Mouse (Mus musculus): ENCODE data around the gene Gorasp2. TPM values are rescaled to one million over a fixed set of nuclear protein-coding genes. Genes with fewer than 3 reads are reported as not detected.

Gene Gorasp2
- 169 and 174 TPM in 2 replicates for polyA plus RNA-seq (2014; fragmentation: Nextera tagmentation; extraction: Ambion mirVana)

DNA sequence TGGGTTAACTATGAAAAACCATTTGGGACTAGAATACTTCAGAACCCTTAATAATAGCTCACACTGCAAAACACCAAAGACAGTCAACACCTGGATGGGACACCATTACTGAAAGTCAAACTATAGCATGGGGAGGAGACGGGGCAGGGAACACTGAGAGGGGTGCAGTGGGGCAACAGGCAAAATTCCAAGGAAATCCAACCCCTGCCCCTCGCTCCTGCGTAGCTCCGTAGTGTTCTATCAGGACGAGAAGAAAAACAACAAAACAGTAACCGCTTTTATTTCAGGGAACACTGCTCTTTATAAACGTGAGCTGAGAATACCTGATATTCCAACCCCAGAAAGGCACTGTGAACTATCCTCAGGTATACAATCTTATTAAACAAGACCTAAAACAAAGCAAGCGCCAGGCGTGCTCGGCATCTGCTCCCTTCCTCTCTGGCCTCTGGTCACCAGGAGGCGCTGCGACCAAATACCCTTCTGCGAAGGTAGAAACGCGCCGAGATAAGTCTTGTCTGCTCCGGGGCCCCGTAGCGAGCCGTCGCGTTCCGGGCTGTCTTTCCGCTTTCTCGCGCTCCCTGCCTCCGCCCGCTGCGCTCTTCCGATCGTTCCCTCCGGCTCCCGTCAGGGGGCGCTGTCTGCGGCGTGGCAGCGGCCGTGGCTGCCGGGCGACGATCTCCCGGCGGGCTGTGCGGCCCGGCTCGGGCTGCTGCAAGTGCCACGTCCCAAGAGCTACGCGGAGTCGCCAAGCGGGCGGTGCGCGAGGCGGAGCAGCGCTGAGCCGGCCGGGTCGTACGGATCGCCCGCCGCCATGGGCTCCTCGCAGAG, at the start of gene Gorasp2:
Gene Gorasp2, plus strand, starts transcription at position 690 of the 828 bp plus-strand sequence.
- peak within 1 kb of the TSS; percentile 85 for H3K4me2 ChIP-seq (ENCODE audit: low read length)

GRCm38 (mm10) chr2:70614745-70615351, 46.5 kb upstream of the Gorasp2 start:
- Histone ChIP-seq H3K4me3 (ENCODE audit: low read depth, low read length) (no peak overlapping the region), H3K27me3 (replicated peaks; ENCODE audit: control insufficient read depth, insufficient read depth, low read length) (no peaks in the 10 kb centered on the region), H3K9ac (ENCODE audit: low read length) (no peak overlapping the region), H3K9me3 (ENCODE audit: control insufficient read depth, low read length) (0 out of 2 replicates have a peak, but pooled peaks cover 3% of the 10 kb centered on the region), H3K27ac (ENCODE audit: low read depth) (no peak overlapping the region), H3K4me1 (replicated peaks; ENCODE audit: control insufficient read depth, insufficient read depth, low read length) (no peaks in the 10 kb centered on the region), H3K4me2 (ENCODE audit: low read length) (no peak overlapping the region), H3K36me3 (ENCODE audit: control insufficient read depth, insufficient read depth, low read length) (no peaks in the 10 kb centered on the region)
- no peak for ATAC-seq (replicated peaks; ENCODE audit: low FRiP score, low TSS enrichment, low read depth)
- no peak for DNase-seq (ENCODE audit: low spot score)
- WGBS: 85% methylated on average over 7 of the region's 7 CpGs

More for the DNA sequence above, at the start of gene Gorasp2:
- no peaks in the 10 kb centered on the region for H3K9me3 ChIP-seq (ENCODE audit: control insufficient read depth, low read length)
- 2% methylated on average over 62 of the region's 64 CpGs for WGBS
- DNase-seq (ENCODE audit: low spot score): peak; percentile 94
- peak within 1 kb of the TSS; percentile 91 for H3K27ac ChIP-seq (ENCODE audit: low read depth)
- no peaks in the 10 kb centered on the region for H3K36me3 ChIP-seq (ENCODE audit: control insufficient read depth, insufficient read depth, low read length)
- peak; percentile 95 for ATAC-seq (replicated peaks; ENCODE audit: low FRiP score, low TSS enrichment, low read depth)
- no peaks in the 10 kb centered on the region for H3K27me3 ChIP-seq (replicated peaks; ENCODE audit: control insufficient read depth, insufficient read depth, low read length)
- H3K9ac ChIP-seq (ENCODE audit: low read length): peak within 1 kb of the TSS; percentile 98
- peaks cover 13% of the 10 kb centered on the region for H3K4me1 ChIP-seq (replicated peaks; ENCODE audit: control insufficient read depth, insufficient read depth, low read length)
- peak within 1 kb of the TSS; percentile 96 for H3K4me3 ChIP-seq (ENCODE audit: low read depth, low read length)

GRCm38 (mm10) chr2:70616076-70616475, 45.3 kb upstream of the Gorasp2 start:
- H3K9ac ChIP-seq (ENCODE audit: low read length): no peak overlapping the region
- 66% methylated on average over 2 of the region's 2 CpGs for WGBS

DNA sequence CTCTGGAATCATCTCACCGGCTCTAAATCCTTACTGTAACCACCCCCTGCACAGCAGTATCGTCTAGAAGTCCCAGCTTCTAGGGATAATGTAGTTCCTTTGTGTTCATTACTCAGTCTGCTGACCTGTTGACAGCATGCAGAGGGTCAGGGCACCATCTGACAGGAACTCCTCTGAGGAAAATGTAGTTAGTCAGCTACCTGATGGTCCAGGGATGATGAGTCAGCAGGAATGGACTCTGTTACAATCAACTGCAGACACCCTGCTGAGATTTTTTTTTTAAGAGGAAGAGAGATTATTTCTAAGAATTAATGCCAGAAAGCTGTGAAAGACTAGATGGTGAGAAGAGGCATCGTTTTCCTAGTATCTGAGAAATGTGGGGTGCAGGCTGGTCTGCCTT, 44.8 kb upstream of the Gorasp2 start:
- 71% methylated on average over 3 of the region's 3 CpGs for WGBS
- DNase-seq (ENCODE audit: low spot score): peak; percentile 34
- H3K4me3 ChIP-seq (ENCODE audit: low read depth, low read length): no peak overlapping the region

More at GRCm38 (mm10) chr2:70616076-70616475, 45.3 kb upstream of the Gorasp2 start:
- ATAC-seq (replicated peaks; ENCODE audit: low FRiP score, low TSS enrichment, low read depth) (no peak), DNase-seq (ENCODE audit: low spot score) (peak; percentile 9)
- Histone ChIP-seq H3K4me2 (ENCODE audit: low read length) (no peak overlapping the region), H3K4me3 (ENCODE audit: low read depth, low read length) (no peak overlapping the region), H3K4me1 (replicated peaks; ENCODE audit: control insufficient read depth, insufficient read depth, low read length) (no peaks in the 10 kb centered on the region), H3K9me3 (ENCODE audit: control insufficient read depth, low read length) (0 out of 2 replicates have a peak, but pooled peaks cover 3% of the 10 kb centered on the region), H3K27me3 (replicated peaks; ENCODE audit: control insufficient read depth, insufficient read depth, low read length) (no peaks in the 10 kb centered on the region), H3K36me3 (ENCODE audit: control insufficient read depth, insufficient read depth, low read length) (no peaks in the 10 kb centered on the region), H3K27ac (ENCODE audit: low read depth) (no peak overlapping the region)

GRCm38 (mm10) chr2:70619232-70619835, 42.0 kb upstream of the Gorasp2 start:
- no peaks in the 10 kb centered on the region for H3K36me3 ChIP-seq (ENCODE audit: control insufficient read depth, insufficient read depth, low read length)
- DNase-seq (ENCODE audit: low spot score) (peak; percentile 32), ATAC-seq (replicated peaks; ENCODE audit: low FRiP score, low TSS enrichment, low read depth) (no peak)
- H3K27ac ChIP-seq (ENCODE audit: low read depth): no peak overlapping the region
- no peaks in the 10 kb centered on the region for H3K9me3 ChIP-seq (ENCODE audit: control insufficient read depth, low read length)
- no peak overlapping the region for H3K9ac ChIP-seq (ENCODE audit: low read length)
- no peaks in the 10 kb centered on the region for H3K4me1 ChIP-seq (replicated peaks; ENCODE audit: control insufficient read depth, insufficient read depth, low read length)
- no peaks in the 10 kb centered on the region for H3K27me3 ChIP-seq (replicated peaks; ENCODE audit: control insufficient read depth, insufficient read depth, low read length)
- 85% methylated on average over 6 of the region's 6 CpGs for WGBS
- H3K4me3 ChIP-seq (ENCODE audit: low read depth, low read length): no peak overlapping the region
- H3K4me2 ChIP-seq (ENCODE audit: low read length): no peak overlapping the region

More for the DNA sequence above, 44.8 kb upstream of the Gorasp2 start:
- Histone ChIP-seq H3K4me2 (ENCODE audit: low read length) (no peak overlapping the region), H3K4me1 (replicated peaks; ENCODE audit: control insufficient read depth, insufficient read depth, low read length) (no peaks in the 10 kb centered on the region), H3K9me3 (ENCODE audit: control insufficient read depth, low read length) (0 out of 2 replicates have a peak, but pooled peaks cover 3% of the 10 kb centered on the region), H3K27ac (ENCODE audit: low read depth) (no peak overlapping the region), H3K9ac (ENCODE audit: low read length) (no peak overlapping the region), H3K36me3 (ENCODE audit: control insufficient read depth, insufficient read depth, low read length) (no peaks in the 10 kb centered on the region), H3K27me3 (replicated peaks; ENCODE audit: control insufficient read depth, insufficient read depth, low read length) (no peaks in the 10 kb centered on the region)
- ATAC-seq (replicated peaks; ENCODE audit: low FRiP score, low TSS enrichment, low read depth): no peak

DNA sequence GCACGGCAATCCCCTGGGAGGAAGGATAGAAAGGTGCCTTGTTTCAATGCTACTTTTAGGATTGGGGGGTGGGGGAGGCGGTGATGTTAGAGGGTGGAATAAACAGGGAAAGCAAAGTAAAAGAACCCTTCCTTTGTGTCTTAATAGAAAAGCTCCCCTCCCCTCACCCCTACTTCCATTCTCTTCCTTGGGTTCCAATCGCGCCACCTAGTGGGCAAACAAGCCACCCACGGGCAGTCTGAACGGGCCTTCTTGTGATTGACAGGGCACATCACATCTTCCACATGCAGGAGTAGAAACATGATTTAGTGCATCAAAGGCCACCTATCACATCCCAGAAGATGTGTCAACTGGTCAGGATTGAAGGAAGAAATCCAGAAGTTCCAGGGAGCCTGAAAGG, 41.2 kb upstream of the Gorasp2 start:
- 30% methylated on average over 6 of the region's 6 CpGs for WGBS
- Histone ChIP-seq H3K4me1 (replicated peaks; ENCODE audit: control insufficient read depth, insufficient read depth, low read length) (no peaks in the 10 kb centered on the region), H3K27ac (ENCODE audit: low read depth) (no peak overlapping the region), H3K36me3 (ENCODE audit: control insufficient read depth, insufficient read depth, low read length) (no peaks in the 10 kb centered on the region), H3K27me3 (replicated peaks; ENCODE audit: control insufficient read depth, insufficient read depth, low read length) (no peaks in the 10 kb centered on the region), H3K9ac (ENCODE audit: low read length) (no peak overlapping the region), H3K4me2 (ENCODE audit: low read length) (no peak overlapping the region), H3K4me3 (ENCODE audit: low read depth, low read length) (no peak overlapping the region), H3K9me3 (ENCODE audit: control insufficient read depth, low read length) (no peaks in the 10 kb centered on the region)
- DNase-seq (ENCODE audit: low spot score) (peak; percentile 58), ATAC-seq (replicated peaks; ENCODE audit: low FRiP score, low TSS enrichment, low read depth) (no peak)

GRCm38 (mm10) chr2:70622244-70622643, 39.1 kb upstream of the Gorasp2 start:
- Histone ChIP-seq H3K9ac (ENCODE audit: low read length) (no peak overlapping the region), H3K27ac (ENCODE audit: low read depth) (no peak overlapping the region), H3K4me3 (ENCODE audit: low read depth, low read length) (no peak overlapping the region), H3K27me3 (replicated peaks; ENCODE audit: control insufficient read depth, insufficient read depth, low read length) (no peaks in the 10 kb centered on the region), H3K4me2 (ENCODE audit: low read length) (no peak overlapping the region), H3K36me3 (ENCODE audit: control insufficient read depth, insufficient read depth, low read length) (no peaks in the 10 kb centered on the region), H3K9me3 (ENCODE audit: control insufficient read depth, low read length) (no peaks in the 10 kb centered on the region), H3K4me1 (replicated peaks; ENCODE audit: control insufficient read depth, insufficient read depth, low read length) (no peaks in the 10 kb centered on the region)
- DNase-seq (ENCODE audit: low spot score) (peak; percentile 40), ATAC-seq (replicated peaks; ENCODE audit: low FRiP score, low TSS enrichment, low read depth) (no peak)
- 72% methylated on average over 4 of the region's 4 CpGs for WGBS

DNA sequence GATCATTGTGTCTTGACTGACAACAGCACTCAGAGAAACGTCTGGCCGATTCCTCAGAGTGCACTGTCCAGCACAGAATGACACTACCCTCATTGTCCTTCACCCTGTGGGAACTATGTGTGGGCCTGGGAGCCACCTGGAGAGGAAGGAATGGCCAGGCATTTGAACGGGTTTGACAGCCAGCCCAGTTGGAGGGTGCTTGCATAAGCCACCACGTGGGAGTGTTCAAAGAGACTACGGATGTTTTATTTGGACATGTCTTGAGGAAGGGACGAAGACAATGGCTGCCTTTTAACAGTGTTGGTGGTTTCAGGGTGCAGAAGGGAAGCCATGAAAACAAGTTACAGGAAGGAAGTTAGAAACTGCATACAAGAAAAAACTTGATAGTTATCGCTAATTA, 35.6 kb upstream of the Gorasp2 start:
- Histone ChIP-seq H3K4me1 (replicated peaks; ENCODE audit: control insufficient read depth, insufficient read depth, low read length) (0 out of 2 replicates have a peak, but pooled peaks cover 6% of the 10 kb centered on the region), H3K9ac (ENCODE audit: low read length) (no peak overlapping the region), H3K4me2 (ENCODE audit: low read length) (no peak overlapping the region), H3K4me3 (ENCODE audit: low read depth, low read length) (no peak overlapping the region), H3K27me3 (replicated peaks; ENCODE audit: control insufficient read depth, insufficient read depth, low read length) (no peaks in the 10 kb centered on the region), H3K27ac (ENCODE audit: low read depth) (no peak overlapping the region), H3K36me3 (ENCODE audit: control insufficient read depth, insufficient read depth, low read length) (no peaks in the 10 kb centered on the region), H3K9me3 (ENCODE audit: control insufficient read depth, low read length) (no peaks in the 10 kb centered on the region)
- ATAC-seq (replicated peaks; ENCODE audit: low FRiP score, low TSS enrichment, low read depth) (no peak), DNase-seq (ENCODE audit: low spot score) (peak; percentile 25)
- WGBS: 68% methylated on average over 7 of the region's 7 CpGs

Data from intestine, embryonic 14.5 days (tissue).